Mouse (Mus musculus): Measurements from ENCODE around the gene Tango6. TPM values are rescaled to one million over a fixed set of nuclear protein-coding genes. Genes with fewer than 3 reads are reported as not detected.

Gene Tango6
- total and polyA plus RNA-seq, 3 experiments: 2.9 to 6.4 (median 4.5) TPM

- no peak overlapping the region for H3K4me2 ChIP-seq (ENCODE audit: insufficient read depth, low read depth, poor library complexity, severe bottlenecking)
- H3K27me3 ChIP-seq (replicated peaks): no peaks in the 10 kb centered on the region
- in situ Hi-C loops (cut with MboI; ENCODE audit: low pct_ligation_motif_present, low pct_unique_long_range_greater_than_20kb, low sequenced_read_pairs): no loop called here
- H3K4me3 ChIP-seq (replicated peaks in 1 of 3; ENCODE audit: low read depth in 2 of 3, low read length in 2 of 3, poor library complexity in 1 of 3): no peak overlapping the region
- no peaks in the 10 kb centered on the region for H3K4me1 ChIP-seq (ENCODE audit: control insufficient read depth in 1 of 2, insufficient read depth in 2 of 2)
- H3K9me3 ChIP-seq (replicated peaks; ENCODE audit: low read length): no peaks in the 10 kb centered on the region
- H3K79me2 ChIP-seq (replicated peaks; ENCODE audit: control insufficient read depth, extremely low read depth, insufficient read depth, poor library complexity, severe bottlenecking): no peaks in the 10 kb centered on the region
- no peak overlapping the region for H3K27ac ChIP-seq (ENCODE audit: insufficient read depth, low read depth)
- no peak for DNase-seq (ENCODE audit: extremely low read depth)
- peaks cover 0 to 10% of the 10 kb centered on the region in 2 experiments for H3K36me3 ChIP-seq (replicated peaks in 1 of 2; ENCODE audit: control insufficient read depth in 1 of 2, insufficient read depth in 1 of 2, low read length in 1 of 2)
- H3K9ac ChIP-seq (ENCODE audit: insufficient read depth, low read depth): no peak overlapping the region
- TF ChIP-seq NRF1 (IDR thresholded peaks at IDR 0.05; ENCODE audit: low read depth, low read length) (no peak), UBTF (IDR thresholded peaks at IDR 0.05; ENCODE audit: low read depth, low read length) (no peak), MEF2A (IDR thresholded peaks at IDR 0.05; ENCODE audit: borderline replicate concordance, low read depth, low read length) (no peak), MAX (IDR thresholded peaks at IDR 0.05; ENCODE audit: low read length) (no peak), MXI1 (IDR thresholded peaks at IDR 0.05; ENCODE audit: low read depth, low read length) (no peak), MAZ (IDR thresholded peaks at IDR 0.05; ENCODE audit: low read depth, low read length) (no peak), MYC (IDR thresholded peaks at IDR 0.05; ENCODE audit: low read depth, low read length) (no peak), POLR2A (IDR thresholded peaks at IDR 0.05; ENCODE audit: low read depth, low read length) (no peak), RCOR1 (conservative IDR thresholded peaks at IDR 0.05; ENCODE audit: low read depth, low read length) (no peak), ETS1 (conservative IDR thresholded peaks at IDR 0.05; ENCODE audit: low read depth, low read length) (no peak), JUN (IDR thresholded peaks at IDR 0.05; ENCODE audit: insufficient read depth, low read depth, low read length) (no peak), RAD21 (IDR thresholded peaks at IDR 0.05; ENCODE audit: low read depth, low read length) (no peak), KAT2A (IDR thresholded peaks at IDR 0.05; ENCODE audit: insufficient replicate concordance, low read length) (no peak), ZMIZ1 (IDR thresholded peaks at IDR 0.05; ENCODE audit: low read depth, low read length) (no peak), PAX5 (IDR thresholded peaks at IDR 0.05; ENCODE audit: low read length) (no peak), ZNF384 (IDR thresholded peaks at IDR 0.05; ENCODE audit: low read depth, low read length) (no peak), HCFC1 (IDR thresholded peaks at IDR 0.05; ENCODE audit: low read depth, low read length) (no peak), NELFE (IDR thresholded peaks at IDR 0.05; ENCODE audit: low read depth, low read length) (no peak)
- dilution Hi-C loops (cut with MboI; ENCODE audit: extremely low pct_ligation_motif_present, extremely low pct_unique_long_range_greater_than_20kb, low sequenced_read_pairs): no loop called here
Measured at GRCm38 (mm10) chr8:106834899-106835298, 152.0 kb downstream of the Tango6 start.

GRCm38 (mm10) chr8:106836525-106836924, 153.7 kb downstream of the Tango6 start:
- TF ChIP-seq UBTF (IDR thresholded peaks at IDR 0.05; ENCODE audit: low read depth, low read length) (no peak), RAD21 (IDR thresholded peaks at IDR 0.05; ENCODE audit: low read depth, low read length) (no peak), SIN3A (IDR thresholded peaks at IDR 0.05; ENCODE audit: low read length) (no peak), MYC (IDR thresholded peaks at IDR 0.05; ENCODE audit: low read depth, low read length) (no peak), KAT2A (IDR thresholded peaks at IDR 0.05; ENCODE audit: insufficient replicate concordance, low read length) (no peak), PAX5 (IDR thresholded peaks at IDR 0.05; ENCODE audit: low read length) (no peak), TCF12 (IDR thresholded peaks at IDR 0.05; ENCODE audit: low read depth, low read length) (no peak), EP300 (IDR thresholded peaks at IDR 0.05; ENCODE audit: low read length) (no peak), BHLHE40 (IDR thresholded peaks at IDR 0.05; ENCODE audit: low read depth, low read length) (no peak), JUN (IDR thresholded peaks at IDR 0.05; ENCODE audit: insufficient read depth, low read depth, low read length) (no peak)
- H3K79me2 ChIP-seq (replicated peaks; ENCODE audit: control insufficient read depth, extremely low read depth, insufficient read depth, poor library complexity, severe bottlenecking): no peaks in the 10 kb centered on the region
- dilution Hi-C loops (cut with MboI; ENCODE audit: extremely low pct_ligation_motif_present, extremely low pct_unique_long_range_greater_than_20kb, low sequenced_read_pairs) (no loop called here), in situ Hi-C loops (cut with MboI; ENCODE audit: low pct_ligation_motif_present, low pct_unique_long_range_greater_than_20kb, low sequenced_read_pairs) (no loop called here)
- H3K4me1 ChIP-seq (ENCODE audit: control insufficient read depth in 1 of 2, insufficient read depth in 2 of 2): no peaks in the 10 kb centered on the region
- no peak overlapping the region for H3K4me2 ChIP-seq (ENCODE audit: insufficient read depth, low read depth, poor library complexity, severe bottlenecking)
- no peak for DNase-seq (ENCODE audit: extremely low read depth)
- H3K9me3 ChIP-seq (replicated peaks; ENCODE audit: low read length): no peaks in the 10 kb centered on the region
- H3K9ac ChIP-seq (ENCODE audit: insufficient read depth, low read depth): no peak overlapping the region
- H3K27ac ChIP-seq (ENCODE audit: insufficient read depth, low read depth): no peak overlapping the region
- H3K27me3 ChIP-seq (replicated peaks): no peaks in the 10 kb centered on the region
- no peak overlapping the region for H3K4me3 ChIP-seq (replicated peaks in 1 of 3; ENCODE audit: low read depth in 2 of 3, low read length in 2 of 3, poor library complexity in 1 of 3)
- H3K36me3 ChIP-seq (replicated peaks in 1 of 2; ENCODE audit: control insufficient read depth in 1 of 2, insufficient read depth in 1 of 2, low read length in 1 of 2): peaks cover 0 to 9% of the 10 kb centered on the region in 2 experiments

Data from CH12.LX (cell line).